Mouse (Mus musculus) liver, adult 2 months (tissue): Measurements from ENCODE around the gene Gpd1l. TPM values are rescaled to one million over a fixed set of nuclear protein-coding genes. Genes with fewer than 3 reads are reported as not detected.

Experiments
- DNase-seq: peaks from one replicate; pipeline ENCODE4 v3.0.0-alpha.2; 2011; ENCODE audit warnings: low read depth, low spot score; ENCODE audit errors: extremely low read depth
- H3K27ac ChIP-seq: fragments of 200-500 bp; replicated peaks from 2 replicates; pipeline ENCODE4 v1.5.1; 2012; ENCODE audit warnings: low read depth, mild to moderate bottlenecking, control low read depth, inconsistent platforms, low read length; ENCODE audit not compliant: insufficient read depth
- H3K27me3 ChIP-seq: fragments of 200-500 bp; 2 replicates; pipeline ENCODE4 v1.6.1; 2012; ENCODE audit warnings: mild to moderate bottlenecking, moderate library complexity, low read length, inconsistent platforms; ENCODE audit not compliant: control insufficient read depth, insufficient read depth
- H3K36me3 ChIP-seq: fragments of 200-500 bp; 2 replicates; pipeline ENCODE4 v1.6.1; 2012; ENCODE audit warnings: low read length, inconsistent platforms; ENCODE audit not compliant: control insufficient read depth, insufficient read depth
- H3K4me1 ChIP-seq: fragments of 200-500 bp; 2 replicates; pipeline ENCODE4 v1.6.1; 2011; ENCODE audit warnings: low read length; ENCODE audit not compliant: control insufficient read depth, insufficient read depth
- H3K4me3 ChIP-seq: fragments of 200-500 bp; 2 replicates; pipeline ENCODE4 v1.5.1; 2011; ENCODE audit warnings: low read depth, mild to moderate bottlenecking, control low read depth, low read length, moderate library complexity; ENCODE audit not compliant: insufficient read depth
- H3K79me2 ChIP-seq: fragments of 200-500 bp; 2 replicates; pipeline ENCODE4 v1.6.1; 2012; ENCODE audit warnings: inconsistent platforms, mild to moderate bottlenecking, low read length, moderate library complexity; ENCODE audit not compliant: control insufficient read depth, insufficient read depth
- H3K9ac ChIP-seq: fragments of 200-500 bp; 2 replicates; pipeline ENCODE4 v1.6.1; 2012; ENCODE audit warnings: low read depth, mild to moderate bottlenecking, control low read depth, inconsistent platforms, low read length
- CTCF ChIP-seq: fragments of 200-500 bp; IDR thresholded peaks from 2 replicates; pipeline ENCODE4 v1.5.1; 2011; ENCODE audit warnings: low read depth, low read length, control low read depth
- POLR2A ChIP-seq: fragments of 200-500 bp; IDR thresholded peaks from 2 replicates; pipeline ENCODE4 v1.6.1; 2011; ENCODE audit warnings: low read length, control low read depth; ENCODE audit not compliant: insufficient read depth; ENCODE audit errors: extremely low read depth
- WGBS: fragments of 180-500 bp; shearing (Covaris S2); methylation state at CpG from one replicate; pipeline ENCODE4 v1.1.7; 2018; 5-methylcytosine and 5-hydroxymethylcytosine counted together
- polyA plus RNA-seq: library from polyadenylated mRNA; depleted of rRNA; stranded (reverse); fragments of >200 nt; gene quantifications from 2 replicates; pipeline ENCODE4 v1.2.3, GENCODE M21; 2012
- total RNA-seq: library from RNA; depleted of rRNA; stranded (reverse); fragments of >200 nt; gene quantifications from 2 replicates; pipeline ENCODE4 v1.2.3, GENCODE M21; 2014

Gene Gpd1l
- total and polyA plus RNA-seq, 2 experiments: 12.6 to 21.3 TPM

DNA sequence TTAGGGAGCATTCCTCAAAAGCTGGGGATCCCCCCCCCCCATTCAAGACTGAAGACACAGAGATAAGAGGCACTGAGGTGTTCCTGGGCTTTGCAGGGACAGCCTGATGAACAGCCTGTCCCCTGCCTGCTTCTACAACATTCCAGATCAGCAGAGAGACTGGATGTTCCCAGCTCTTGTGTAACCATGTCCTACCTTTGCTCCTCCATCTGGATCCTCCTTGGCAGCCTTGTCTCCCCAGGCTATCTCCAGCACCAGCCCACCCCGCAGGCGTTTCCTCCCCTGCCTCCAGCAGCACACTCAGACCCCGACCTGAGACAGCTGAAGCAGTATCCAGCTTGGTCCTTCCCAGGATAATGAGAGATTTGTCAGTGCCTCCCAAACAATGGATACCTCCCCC is 30.3 kb upstream of the Gpd1l start:
- 69% methylated on average over 3 of the region's 3 CpGs for WGBS

DNA sequence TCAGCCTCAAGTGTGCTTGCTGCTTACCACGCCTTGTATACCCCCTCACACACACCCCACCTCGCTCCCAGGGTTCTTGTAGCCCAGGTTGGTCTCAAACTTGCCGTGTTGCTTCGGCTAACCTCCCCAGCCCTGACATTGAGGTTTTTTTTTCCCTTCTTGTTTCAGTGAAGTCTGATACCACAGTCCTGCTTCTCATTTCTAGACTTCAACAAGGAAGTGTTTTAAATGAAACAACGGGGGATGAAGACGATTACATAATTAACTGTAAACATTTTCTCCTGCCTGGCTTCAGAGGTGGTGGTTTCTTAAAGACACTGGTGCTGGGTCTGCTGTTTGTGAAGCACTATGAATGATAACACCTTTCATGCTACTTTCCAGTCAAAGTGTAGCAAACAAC is 27.1 kb upstream of the Gpd1l start:
- Histone ChIP-seq H3K27ac (no peak overlapping the region), H3K9ac (no peak overlapping the region), H3K4me1 (no peaks in the 10 kb centered on the region), H3K36me3 (no peaks in the 10 kb centered on the region), H3K4me3 (no peak overlapping the region), H3K27me3 (no peaks in the 10 kb centered on the region), H3K79me2 (no peaks in the 10 kb centered on the region)
- 80% methylated on average over 6 of the region's 6 CpGs for WGBS
- TF ChIP-seq POLR2A (no peak), CTCF (no peak)
- DNase-seq: no peak

More for the DNA sequence above, 30.3 kb upstream of the Gpd1l start:
- no peak for DNase-seq
- Histone ChIP-seq H3K36me3 (no peaks in the 10 kb centered on the region), H3K9ac (no peak overlapping the region), H3K27ac (no peak overlapping the region), H3K4me1 (no peaks in the 10 kb centered on the region), H3K27me3 (no peaks in the 10 kb centered on the region), H3K79me2 (no peaks in the 10 kb centered on the region), H3K4me3 (no peak overlapping the region)
- no peak for TF ChIP-seq CTCF
- no peak for TF ChIP-seq POLR2A

DNA sequence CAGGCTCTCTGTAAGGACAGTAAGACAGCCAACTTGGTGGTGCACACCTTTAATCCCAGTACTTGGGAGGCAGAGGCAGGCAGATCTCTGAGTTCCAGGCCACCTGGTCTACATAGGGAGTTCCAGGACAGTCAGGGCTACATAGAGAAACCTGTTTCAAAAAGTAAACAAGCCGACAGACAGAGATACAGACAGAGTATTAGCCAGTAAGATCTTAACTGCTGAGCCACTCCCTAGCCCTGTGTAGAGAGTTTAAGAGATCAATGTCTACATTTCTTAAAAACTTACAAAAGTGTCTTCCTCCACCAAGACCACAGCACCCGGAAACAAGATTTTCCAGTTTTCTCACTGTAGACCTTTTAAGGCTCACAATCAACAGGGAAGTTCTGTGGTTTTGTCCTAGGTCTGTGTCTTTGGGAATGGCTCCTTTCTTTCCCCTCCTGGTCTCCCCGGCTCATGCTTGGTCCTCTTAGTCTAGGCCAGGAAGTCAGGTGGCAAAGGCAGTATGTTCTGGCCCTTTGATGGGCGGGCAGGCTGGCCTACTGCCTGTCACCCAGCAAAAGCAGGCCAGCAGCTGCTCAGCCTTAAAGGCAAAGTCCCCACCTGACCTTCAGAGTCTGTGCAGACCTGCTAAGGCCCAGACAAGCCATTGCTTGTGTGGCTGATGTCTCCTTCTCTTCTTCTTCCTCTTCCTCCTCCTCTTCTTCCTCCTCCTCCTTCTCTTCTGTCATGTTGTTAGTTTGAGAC is 26.4 kb upstream of the Gpd1l start:
- no peak overlapping the region for H3K27ac ChIP-seq
- no peaks in the 10 kb centered on the region for H3K79me2 ChIP-seq
- no peaks in the 10 kb centered on the region for H3K4me1 ChIP-seq
- no peaks in the 10 kb centered on the region for H3K27me3 ChIP-seq
- H3K4me3 ChIP-seq: no peak overlapping the region
- H3K9ac ChIP-seq: no peak overlapping the region
- no peak for DNase-seq
- TF ChIP-seq CTCF (no peak), POLR2A (no peak)
- 56% methylated on average over 4 of the region's 4 CpGs for WGBS
- no peaks in the 10 kb centered on the region for H3K36me3 ChIP-seq

DNA sequence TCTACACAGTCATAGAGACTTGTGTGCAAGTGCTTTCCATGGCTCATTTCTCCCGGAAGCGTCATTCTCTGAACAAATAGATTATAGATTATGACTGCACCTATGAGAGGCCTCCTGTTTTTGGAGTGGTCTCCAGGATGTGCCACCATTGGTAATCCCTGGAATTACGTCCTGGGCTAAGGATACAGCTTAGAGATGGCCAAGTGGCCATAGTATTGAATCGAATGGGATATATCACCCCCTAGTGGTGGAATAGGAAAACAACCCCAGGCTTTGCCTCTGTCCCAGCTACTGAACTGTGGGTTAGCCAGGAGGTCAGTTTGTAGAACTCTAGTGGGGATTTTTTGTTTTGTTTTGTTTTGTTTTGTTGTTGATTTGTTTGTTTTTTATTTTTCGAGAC is 23.2 kb upstream of the Gpd1l start:
- peak; percentile 41 for DNase-seq
- 36% methylated on average over 5 of the region's 5 CpGs for WGBS
- H3K4me3 ChIP-seq: no peak overlapping the region
- no peak overlapping the region for H3K9ac ChIP-seq
- H3K4me1 ChIP-seq: no peaks in the 10 kb centered on the region
- no peaks in the 10 kb centered on the region for H3K36me3 ChIP-seq
- no peaks in the 10 kb centered on the region for H3K27me3 ChIP-seq
- no peaks in the 10 kb centered on the region for H3K79me2 ChIP-seq
- H3K27ac ChIP-seq: no peak overlapping the region
- no peak for TF ChIP-seq POLR2A
- TF ChIP-seq CTCF: peak; percentile 49

DNA sequence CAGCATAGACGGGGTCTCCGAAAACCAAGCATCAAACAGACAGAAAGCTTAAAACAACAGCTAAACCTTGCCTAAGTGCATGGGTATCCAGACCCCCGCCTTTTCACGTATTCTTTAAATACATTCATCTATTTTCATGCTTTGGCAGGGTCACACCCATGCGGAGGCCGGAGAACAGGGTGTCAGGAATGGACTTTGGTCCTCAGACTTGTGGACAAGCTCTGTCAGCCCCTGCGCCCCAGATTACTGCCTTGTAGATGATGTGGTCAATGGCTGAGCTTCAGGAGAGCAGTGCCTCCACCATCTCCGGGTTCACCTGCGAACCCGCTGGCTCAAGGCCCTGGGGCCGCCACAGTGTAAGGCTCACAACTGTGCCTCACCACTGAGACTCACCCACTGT is 21.6 kb upstream of the Gpd1l start:
- H3K4me1 ChIP-seq: peaks cover 1% of the 10 kb centered on the region; the same call in 1 of the 2 replicates
- TF ChIP-seq POLR2A: no peak
- TF ChIP-seq CTCF: no peak
- H3K27ac ChIP-seq: no peak overlapping the region
- no peaks in the 10 kb centered on the region for H3K27me3 ChIP-seq
- no peak for DNase-seq
- no peaks in the 10 kb centered on the region for H3K79me2 ChIP-seq
- H3K4me3 ChIP-seq: no peak overlapping the region
- WGBS: 88% methylated on average over 11 of the region's 11 CpGs
- no peak overlapping the region for H3K9ac ChIP-seq
- no peaks in the 10 kb centered on the region for H3K36me3 ChIP-seq

DNA sequence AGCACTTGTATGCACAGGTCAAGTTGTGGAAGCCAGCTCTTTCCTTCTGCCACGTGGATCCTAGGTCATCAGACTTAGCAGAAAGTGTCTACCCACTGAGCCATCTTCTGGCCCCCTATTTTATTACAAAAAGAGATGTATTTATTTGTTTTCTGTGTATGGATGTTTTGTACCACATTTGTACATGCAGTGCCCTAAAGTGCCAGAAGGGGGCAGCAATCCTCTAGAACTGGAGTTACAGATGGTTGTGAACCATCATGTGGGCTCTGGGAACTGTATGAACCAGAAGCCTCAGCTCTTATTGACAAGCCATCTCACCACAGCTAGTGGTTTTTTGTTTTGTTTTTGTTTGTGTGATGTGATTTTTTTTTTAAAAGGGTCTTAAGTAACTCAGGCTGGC is 19.1 kb upstream of the Gpd1l start:
- Histone ChIP-seq H3K79me2 (no peaks in the 10 kb centered on the region), H3K4me1 (peaks cover 1% of the 10 kb centered on the region), H3K4me3 (no peak overlapping the region), H3K27ac (no peak overlapping the region), H3K27me3 (no peaks in the 10 kb centered on the region), H3K36me3 (no peaks in the 10 kb centered on the region), H3K9ac (no peak overlapping the region)
- DNase-seq: no peak
- TF ChIP-seq CTCF (peak; percentile 41), POLR2A (no peak)
- 56% methylated on average over 1 of the region's 1 CpGs for WGBS
